Mouse (Mus musculus) fat pad, adult 2 months (tissue): ENCODE data around the gene Prpf38b.
"Not testable (repeated sequence)": the region's sequence is repeated elsewhere in the genome, so short reads cannot be mapped to it uniquely, and the experiment has no call there.

ENCODE experiments used
- DNase-seq: peaks from one replicate; pipeline ENCODE4 v3.0.0-alpha.2; 2011; ENCODE audit warnings: low read depth, low spot score; ENCODE audit errors: extremely low read depth

Gene Prpf38b

GRCm38 (mm10) chr3:108863091-108863490 is 48.4 kb downstream of the Prpf38b start:
- DNase-seq: no peak

GRCm38 (mm10) chr3:108862282-108862681 is 49.2 kb downstream of the Prpf38b start:
- DNase-seq: not testable (repeated sequence)

GRCm38 (mm10) chr3:108860786-108861185 is 50.7 kb downstream of the Prpf38b start:
- DNase-seq: no peak

- DNase-seq: peak; percentile 76
Observed at GRCm38 (mm10) chr3:108858231-108858770, 53.2 kb downstream of the Prpf38b start.

GRCm38 (mm10) chr3:108857714-108858113 is 53.8 kb downstream of the Prpf38b start:
- no peak for DNase-seq

GRCm38 (mm10) chr3:108857124-108857470 is 54.4 kb downstream of the Prpf38b start:
- no peak for DNase-seq

GRCm38 (mm10) chr3:108856386-108857123 is 55.0 kb downstream of the Prpf38b start:
- DNase-seq: no peak

GRCm38 (mm10) chr3:108855864-108856263 is 55.7 kb downstream of the Prpf38b start:
- DNase-seq: no peak

GRCm38 (mm10) chr3:108855371-108855770 is 56.2 kb downstream of the Prpf38b start:
- DNase-seq: no peak

GRCm38 (mm10) chr3:108853266-108853665 is 58.3 kb downstream of the Prpf38b start:
- DNase-seq: no peak
